In the genomic region with DNA sequence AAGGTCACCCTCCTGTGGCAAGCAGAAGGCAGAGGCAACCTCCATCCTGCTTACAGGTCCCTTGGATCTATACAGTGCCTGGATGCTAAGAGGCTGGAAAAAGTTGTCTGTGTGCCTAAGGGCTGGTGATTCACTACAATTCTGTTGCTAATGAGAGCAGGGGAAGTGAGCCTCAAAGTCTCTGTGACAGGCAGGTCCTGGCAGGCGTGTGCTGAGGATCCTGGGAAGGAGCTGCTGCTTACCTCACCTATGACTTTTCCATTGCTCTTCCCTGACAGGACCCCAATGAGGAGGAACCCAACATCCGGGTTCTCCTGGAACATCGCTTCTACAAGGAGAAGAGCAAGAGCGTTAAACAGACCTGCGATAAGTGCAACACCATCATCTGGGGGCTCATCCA, we compare ENCODE assay signal across 15 mouse cellular contexts. TPM values are rescaled to one million over a fixed set of nuclear protein-coding genes. Genes with fewer than 3 reads are reported as not detected.
"Had no signal": no experiment of that assay in that cellular context is flagged by ENCODE, and none has a peak within 500 bp of the region (broad histone marks: within the 10 kb centered on the region; RNA-seq: fewer than 3 reads in every experiment).

No protein-coding gene starts in this region.

- ATAC-seq: liver, postnatal 0 days; midbrain, embryonic 13.5 days had no signal

- H3K4me3 ChIP-seq: layer of hippocampus, adult 2 months; limb, embryonic 12.5 days; liver, embryonic 13.5 days; lung, embryonic 15.5 days; midbrain, embryonic 13.5 days had no signal

- H3K27me3 ChIP-seq: limb, embryonic 12.5 days; liver, embryonic 13.5 days; lung, embryonic 15.5 days; midbrain, embryonic 13.5 days had no signal

- DNase-seq: kidney, postnatal 10 days; kidney, postnatal 4 days; liver; liver, embryonic 13.5 days; liver, postnatal 0 days; lung, postnatal 14 days; right cerebral cortex, postnatal 25 days had no signal

- H3K4me1 ChIP-seq: limb, embryonic 12.5 days; lung, embryonic 15.5 days; midbrain, embryonic 13.5 days had no signal

- H3K9me3 ChIP-seq: limb, embryonic 12.5 days; liver, embryonic 13.5 days; lung, embryonic 15.5 days; midbrain, embryonic 13.5 days had no signal

RNA-seq across cellular contexts. Expression of a gene that starts 42.7 kb away (rescaled TPM):
- polyA plus RNA-seq: macrophage had no signal

RNA-seq across cellular contexts. Expression of a gene that starts 47.0 kb away (rescaled TPM):
- total RNA-seq: layer of hippocampus, adult 2 months had no signal
- polyA plus RNA-seq: kidney, embryonic 14.5 days; limb, embryonic 12.5 days; liver, embryonic 13.5 days; liver, postnatal 0 days; lung, embryonic 15.5 days; macrophage; small intestine, adult 2 months; stomach, embryonic 16.5 days had no signal
